Mouse (Mus musculus): ENCODE data around the gene Rnf225. TPM values are rescaled to one million over a fixed set of nuclear protein-coding genes. Genes with fewer than 3 reads are reported as not detected.
"Not testable (repeated sequence)": the region's sequence is repeated elsewhere in the genome, so short reads cannot be mapped to it uniquely, and the experiment has no call there.

Rnf225 gene
- polyA plus RNA-seq, 1 experiment: 1.8 TPM

DNA sequence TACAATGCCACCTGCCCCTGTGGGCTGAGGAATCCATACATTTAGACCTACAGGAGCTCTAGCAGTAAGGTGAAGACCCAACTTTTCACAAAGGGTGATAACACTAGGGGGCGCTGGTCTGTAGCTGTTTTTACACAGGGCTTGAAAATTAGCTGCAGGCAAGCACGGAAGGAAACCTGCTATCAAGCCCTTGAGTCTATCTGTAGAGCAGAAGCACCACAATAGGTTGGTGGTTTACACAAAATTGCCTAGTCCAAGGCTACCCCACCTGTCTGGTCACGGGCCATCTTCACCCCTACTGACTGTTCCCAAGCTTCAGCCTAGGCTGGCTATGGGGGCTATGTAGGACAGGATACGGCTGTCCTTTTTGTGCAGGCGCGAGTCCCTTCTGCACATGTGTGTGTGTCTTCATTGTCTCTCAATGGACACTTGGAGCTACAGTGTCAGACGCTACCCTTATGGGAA lies 17.7 kb upstream of the Rnf225 start:
- Histone ChIP-seq H3K27me3 (ENCODE audit: control insufficient read depth, insufficient read depth, low read length) (no peaks in the 10 kb centered on the region), H3K4me3 (ENCODE audit: control insufficient read depth, insufficient read depth, low read length) (peak overlapping the region; percentile 25; the same call in 1 of the 2 replicates), H3K4me1 (replicated peaks; ENCODE audit: control insufficient read depth, insufficient read depth, low read length) (peaks cover 3% of the 10 kb centered on the region), H3K27ac (ENCODE audit: control insufficient read depth, insufficient read depth, low read length) (peak overlapping the region; percentile 97), H3K36me3 (ENCODE audit: control insufficient read depth, insufficient read depth, low read length) (peaks cover 12% of the 10 kb centered on the region)
- TF ChIP-seq CTCF (IDR thresholded peaks at IDR 0.05; ENCODE audit: borderline replicate concordance, control insufficient read depth, extremely low read depth, insufficient read depth, low read length, poor library complexity): no peak
- no peak for TF ChIP-seq POLR2A (IDR thresholded peaks at IDR 0.05; ENCODE audit: control insufficient read depth, extremely low read depth, insufficient read depth, low read length, poor library complexity)
- WGBS: 18% methylated on average over 7 of the region's 7 CpGs
- peak; percentile 90 for DNase-seq

DNA sequence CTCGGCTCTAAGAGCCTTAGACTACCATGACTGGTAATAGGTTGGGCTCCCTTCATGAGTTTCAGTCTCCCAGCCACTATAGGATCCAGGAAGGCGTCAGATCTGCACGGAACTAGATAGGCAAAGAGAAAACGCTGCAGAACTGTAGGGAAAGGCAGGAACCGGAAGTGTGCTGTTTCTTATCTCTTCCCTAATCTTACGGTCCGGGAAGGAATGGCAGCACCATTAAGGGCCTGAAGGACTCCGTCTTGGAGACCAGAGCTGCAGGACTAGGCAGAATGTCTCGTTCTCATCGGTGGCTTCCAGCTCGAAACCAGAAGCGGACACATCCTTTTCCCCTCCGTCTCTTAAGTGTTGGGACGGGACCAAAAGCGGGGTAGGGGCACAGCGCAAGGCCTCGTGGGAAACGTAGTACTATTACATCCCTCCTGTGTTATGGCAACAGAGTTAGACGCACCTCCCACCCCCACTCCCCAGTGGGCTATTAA lies 17.0 kb upstream of the Rnf225 start:
- TF ChIP-seq CTCF (IDR thresholded peaks at IDR 0.05; ENCODE audit: borderline replicate concordance, control insufficient read depth, extremely low read depth, insufficient read depth, low read length, poor library complexity): no peak
- peak; percentile 51; the same call in 1 of the 2 replicates for TF ChIP-seq POLR2A (IDR thresholded peaks at IDR 0.05; ENCODE audit: control insufficient read depth, extremely low read depth, insufficient read depth, low read length, poor library complexity)
- peaks cover 12% of the 10 kb centered on the region for H3K36me3 ChIP-seq (ENCODE audit: control insufficient read depth, insufficient read depth, low read length)
- no peaks in the 10 kb centered on the region for H3K27me3 ChIP-seq (ENCODE audit: control insufficient read depth, insufficient read depth, low read length)
- H3K4me3 ChIP-seq (ENCODE audit: control insufficient read depth, insufficient read depth, low read length): peak overlapping the region; percentile 99
- peaks cover 3% of the 10 kb centered on the region for H3K4me1 ChIP-seq (replicated peaks; ENCODE audit: control insufficient read depth, insufficient read depth, low read length)
- peak overlapping the region; percentile 97 for H3K27ac ChIP-seq (ENCODE audit: control insufficient read depth, insufficient read depth, low read length)
- 2% methylated on average over 19 of the region's 19 CpGs for WGBS
- peak; percentile 57 for DNase-seq

- DNase-seq: no peak
- Histone ChIP-seq H3K27ac (ENCODE audit: control insufficient read depth, insufficient read depth, low read length) (no peak overlapping the region), H3K4me3 (ENCODE audit: control insufficient read depth, insufficient read depth, low read length) (no peak overlapping the region), H3K4me1 (replicated peaks; ENCODE audit: control insufficient read depth, insufficient read depth, low read length) (peaks cover 3% of the 10 kb centered on the region), H3K36me3 (ENCODE audit: control insufficient read depth, insufficient read depth, low read length) (no peaks in the 10 kb centered on the region), H3K27me3 (ENCODE audit: control insufficient read depth, insufficient read depth, low read length) (no peaks in the 10 kb centered on the region)
- TF ChIP-seq POLR2A (IDR thresholded peaks at IDR 0.05; ENCODE audit: control insufficient read depth, extremely low read depth, insufficient read depth, low read length, poor library complexity) (no peak), CTCF (IDR thresholded peaks at IDR 0.05; ENCODE audit: borderline replicate concordance, control insufficient read depth, extremely low read depth, insufficient read depth, low read length, poor library complexity) (no peak)
These were observed 13.7 kb upstream of the Rnf225 start for GRCm38 (mm10) chr7:12913556-12913955.

GRCm38 (mm10) chr7:12920495-12920894 lies 6.7 kb upstream of the Rnf225 start:
- peaks cover 22% of the 10 kb centered on the region for H3K36me3 ChIP-seq (ENCODE audit: control insufficient read depth, insufficient read depth, low read length)
- H3K27me3 ChIP-seq (ENCODE audit: control insufficient read depth, insufficient read depth, low read length); DNase-seq; H3K4me3 ChIP-seq (ENCODE audit: control insufficient read depth, insufficient read depth, low read length); H3K27ac ChIP-seq (ENCODE audit: control insufficient read depth, insufficient read depth, low read length); H3K4me1 ChIP-seq (replicated peaks; ENCODE audit: control insufficient read depth, insufficient read depth, low read length): not testable (repeated sequence)
- 90% methylated on average over 7 of the region's 8 CpGs for WGBS

DNA sequence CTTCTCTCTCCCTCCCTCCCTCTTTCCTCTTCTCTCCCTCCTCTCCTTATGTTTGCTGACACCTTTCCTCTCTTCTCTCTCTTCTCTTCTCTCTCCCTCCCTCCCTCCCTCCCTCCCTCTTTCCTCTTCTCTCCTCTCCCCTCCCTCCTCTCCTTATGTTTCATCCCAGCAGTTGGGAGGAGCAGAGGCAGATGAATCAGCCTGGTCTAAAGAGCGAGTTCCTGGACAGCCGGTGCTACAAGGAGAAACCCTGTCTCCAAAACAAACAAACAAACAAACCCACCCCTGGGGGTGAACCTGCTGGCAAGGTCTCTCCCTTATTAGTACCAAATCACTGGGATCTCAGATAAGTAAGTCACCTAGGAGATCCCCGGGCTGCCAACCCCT lies 5.9 kb upstream of the Rnf225 start:
- Histone ChIP-seq H3K36me3 (ENCODE audit: control insufficient read depth, insufficient read depth, low read length) (peaks cover 30% of the 10 kb centered on the region), H3K27me3 (ENCODE audit: control insufficient read depth, insufficient read depth, low read length) (no peaks in the 10 kb centered on the region), H3K27ac (ENCODE audit: control insufficient read depth, insufficient read depth, low read length) (peak overlapping the region; percentile 75), H3K4me3 (ENCODE audit: control insufficient read depth, insufficient read depth, low read length) (peak overlapping the region; percentile 77), H3K4me1 (replicated peaks; ENCODE audit: control insufficient read depth, insufficient read depth, low read length) (peaks cover 7% of the 10 kb centered on the region)
- TF ChIP-seq CTCF (IDR thresholded peaks at IDR 0.05; ENCODE audit: borderline replicate concordance, control insufficient read depth, extremely low read depth, insufficient read depth, low read length, poor library complexity) (no peak), POLR2A (IDR thresholded peaks at IDR 0.05; ENCODE audit: control insufficient read depth, extremely low read depth, insufficient read depth, low read length, poor library complexity) (no peak)
- DNase-seq: no peak
- WGBS: 0% methylated on average over 3 of the region's 3 CpGs

- Histone ChIP-seq H3K4me3 (ENCODE audit: control insufficient read depth, insufficient read depth, low read length) (peak within 1 kb of the TSS; percentile 94), H3K27me3 (ENCODE audit: control insufficient read depth, insufficient read depth, low read length) (no peaks in the 10 kb centered on the region), H3K4me1 (replicated peaks; ENCODE audit: control insufficient read depth, insufficient read depth, low read length) (peaks cover 7% of the 10 kb centered on the region), H3K36me3 (ENCODE audit: control insufficient read depth, insufficient read depth, low read length) (peaks cover 36% of the 10 kb centered on the region), H3K27ac (ENCODE audit: control insufficient read depth, insufficient read depth, low read length) (peak within 1 kb of the TSS; percentile 75)
- peak; percentile 97 for DNase-seq
- WGBS: under 1% methylated on average over 55 of the region's 55 CpGs
- TF ChIP-seq CTCF (IDR thresholded peaks at IDR 0.05; ENCODE audit: borderline replicate concordance, control insufficient read depth, extremely low read depth, insufficient read depth, low read length, poor library complexity) (peak; percentile 82; the same call in 1 of the 2 replicates), POLR2A (IDR thresholded peaks at IDR 0.05; ENCODE audit: control insufficient read depth, extremely low read depth, insufficient read depth, low read length, poor library complexity) (peak; percentile 90)
These were observed 5.3 kb upstream of the Rnf225 start, which contains the start of gene Rps5 for GRCm38 (mm10) chr7:12921705-12922465. TSS of gene Rps5 (plus strand) at chr7:12922290.

Measured in thymus, adult 2 months (tissue).